Mouse (Mus musculus) intestine, embryonic 14.5 days (tissue): ENCODE results near the gene Eno1. TPM values are rescaled to one million over a fixed set of nuclear protein-coding genes. Genes with fewer than 3 reads are reported as not detected.

ENCODE experiments used
- ATAC-seq: fragments of 200-750 bp; cut with Nextera tagmentation; replicated peaks from 2 replicates; pipeline ENCODE4 v1.8.0; 2017; ENCODE audit warnings: low read depth, moderate number of reproducible peaks, moderate TSS enrichment, moderate library complexity; ENCODE audit not compliant: low FRiP score, low TSS enrichment
- DNase-seq: peaks from one replicate; pipeline ENCODE4 v3.0.0-alpha.2; 2018; ENCODE audit warnings: low spot score
- H3K27ac ChIP-seq: fragments of 300-500 bp; sonication (generic); 2 replicates; pipeline ENCODE4 v1.5.1; 2014; ENCODE audit warnings: low read depth, mild to moderate bottlenecking, control low read depth
- H3K27me3 ChIP-seq: fragments of 300-500 bp; sonication (generic); replicated peaks from 2 replicates; pipeline ENCODE4 v1.6.1; 2014; ENCODE audit warnings: low read length, control low read depth; ENCODE audit not compliant: control insufficient read depth, insufficient read depth
- H3K36me3 ChIP-seq: fragments of 300-500 bp; sonication (generic); 2 replicates; pipeline ENCODE4 v1.6.1; 2014; ENCODE audit warnings: low read length, control low read depth; ENCODE audit not compliant: control insufficient read depth, insufficient read depth
- H3K4me1 ChIP-seq: fragments of 300-500 bp; sonication (generic); replicated peaks from 2 replicates; pipeline ENCODE4 v1.6.1; 2014; ENCODE audit warnings: low read length, control low read depth, mixed read lengths; ENCODE audit not compliant: control insufficient read depth, insufficient read depth
- H3K4me2 ChIP-seq: fragments of 300-500 bp; sonication (generic); 2 replicates; pipeline ENCODE4 v1.6.1; 2014; ENCODE audit warnings: low read length
- H3K4me3 ChIP-seq: fragments of 300-500 bp; sonication (generic); 2 replicates; pipeline ENCODE4 v1.5.1; 2014; ENCODE audit warnings: low read depth, low read length, control low read depth, mixed read lengths
- H3K9ac ChIP-seq: fragments of 300-500 bp; sonication (generic); 2 replicates; pipeline ENCODE4 v1.6.1; 2014; ENCODE audit warnings: mild to moderate bottlenecking, low read length
- H3K9me3 ChIP-seq: fragments of 300-500 bp; sonication (generic); 2 replicates; pipeline ENCODE4 v1.6.1; 2016; ENCODE audit warnings: low read length, control low read depth; ENCODE audit not compliant: control insufficient read depth
- WGBS: fragments of 180-500 bp; shearing (Covaris S2); extraction: QIAGEN DNeasy Blood & Tissue Kit; methylation state at CpG from one replicate; pipeline ENCODE4 v1.1.7; 2014; 5-methylcytosine and 5-hydroxymethylcytosine counted together
- polyA plus RNA-seq: library from polyadenylated mRNA; unstranded; fragments of >200 nt; fragmentation: Nextera tagmentation; extraction: Ambion mirVana; gene quantifications from 2 replicates; pipeline ENCODE4 v1.2.1, GENCODE M21; 2014

Gene Eno1
- polyA plus RNA-seq, 1 experiment from 2014 or later = 1,939 TPM

GRCm38 (mm10) chr4:150248009-150248408 is 11.5 kb downstream of the Eno1 start:
- ATAC-seq (no peak), DNase-seq (peak; percentile 81)
- Histone ChIP-seq H3K36me3 (peaks cover 78% of the 10 kb centered on the region), H3K9ac (no peak overlapping the region), H3K27me3 (no peaks in the 10 kb centered on the region), H3K9me3 (no peaks in the 10 kb centered on the region), H3K4me2 (no peak overlapping the region), H3K4me1 (no peaks in the 10 kb centered on the region), H3K27ac (no peak overlapping the region), H3K4me3 (no peak overlapping the region)
- WGBS = 65% methylated on average over 5 of the region's 5 CpGs

GRCm38 (mm10) chr4:150248917-150249316 is 12.4 kb downstream of the Eno1 start:
- 81% methylated on average over 5 of the region's 5 CpGs for WGBS
- H3K4me2 ChIP-seq = no peak overlapping the region
- DNase-seq = no peak
- H3K36me3 ChIP-seq = peaks cover 69% of the 10 kb centered on the region
- H3K4me3 ChIP-seq = no peak overlapping the region
- H3K27me3 ChIP-seq = no peaks in the 10 kb centered on the region
- H3K9ac ChIP-seq = no peak overlapping the region
- ATAC-seq = no peak
- H3K9me3 ChIP-seq = no peaks in the 10 kb centered on the region
- no peaks in the 10 kb centered on the region for H3K4me1 ChIP-seq
- H3K27ac ChIP-seq = no peak overlapping the region

- no peak overlapping the region for H3K27ac ChIP-seq
- 78% methylated on average over 5 of the region's 5 CpGs for WGBS
- H3K9me3 ChIP-seq = no peaks in the 10 kb centered on the region
- H3K27me3 ChIP-seq = no peaks in the 10 kb centered on the region
- peaks cover 60% of the 10 kb centered on the region for H3K36me3 ChIP-seq
- DNase-seq = no peak
- no peak for ATAC-seq
- no peak overlapping the region for H3K9ac ChIP-seq
- H3K4me2 ChIP-seq = no peak overlapping the region
- no peak overlapping the region for H3K4me3 ChIP-seq
- H3K4me1 ChIP-seq = no peaks in the 10 kb centered on the region
Observed at GRCm38 (mm10) chr4:150249731-150250270, 13.3 kb downstream of the Eno1 start.

GRCm38 (mm10) chr4:150250549-150251422 is 14.3 kb downstream of the Eno1 start:
- ATAC-seq = no peak
- H3K4me2 ChIP-seq = no peak overlapping the region
- H3K36me3 ChIP-seq = peaks cover 50% of the 10 kb centered on the region
- H3K4me3 ChIP-seq = no peak overlapping the region
- H3K27ac ChIP-seq = no peak overlapping the region; the same call in 1 of the 2 replicates
- no peak for DNase-seq
- no peak overlapping the region for H3K9ac ChIP-seq
- 63% methylated on average over 18 of the region's 18 CpGs for WGBS
- H3K4me1 ChIP-seq = no peaks in the 10 kb centered on the region
- H3K9me3 ChIP-seq = no peaks in the 10 kb centered on the region
- H3K27me3 ChIP-seq = no peaks in the 10 kb centered on the region

GRCm38 (mm10) chr4:150254416-150254815 is 17.9 kb downstream of the Eno1 start:
- Histone ChIP-seq H3K4me3 (no peak overlapping the region), H3K4me2 (no peak overlapping the region), H3K27me3 (no peaks in the 10 kb centered on the region), H3K4me1 (peaks cover 11% of the 10 kb centered on the region), H3K9me3 (no peaks in the 10 kb centered on the region), H3K9ac (no peak overlapping the region), H3K36me3 (peaks cover 14% of the 10 kb centered on the region), H3K27ac (no peak overlapping the region)
- 64% methylated on average over 4 of the region's 4 CpGs for WGBS
- no peak for ATAC-seq
- no peak for DNase-seq

- DNase-seq (no peak), ATAC-seq (no peak)
- H3K9ac ChIP-seq = no peak overlapping the region
- WGBS = 90% methylated on average over 7 of the region's 7 CpGs
- H3K9me3 ChIP-seq = no peaks in the 10 kb centered on the region
- no peak overlapping the region for H3K27ac ChIP-seq
- H3K27me3 ChIP-seq = no peaks in the 10 kb centered on the region
- H3K36me3 ChIP-seq = peaks cover 6% of the 10 kb centered on the region
- H3K4me1 ChIP-seq = peaks cover 11% of the 10 kb centered on the region
- H3K4me3 ChIP-seq = no peak overlapping the region
- H3K4me2 ChIP-seq = no peak overlapping the region
Observed at GRCm38 (mm10) chr4:150255181-150255580, 18.7 kb downstream of the Eno1 start.

- Histone ChIP-seq H3K27me3 (no peaks in the 10 kb centered on the region), H3K4me1 (peaks cover 11% of the 10 kb centered on the region), H3K4me2 (no peak overlapping the region), H3K9me3 (no peaks in the 10 kb centered on the region), H3K4me3 (no peak overlapping the region), H3K36me3 (no peaks in the 10 kb centered on the region), H3K27ac (peak overlapping the region; percentile 57), H3K9ac (no peak overlapping the region)
- 46% methylated on average over 20 of the region's 20 CpGs for WGBS
- peak; percentile 59 for ATAC-seq
- peak; percentile 94 for DNase-seq
Observed at GRCm38 (mm10) chr4:150257252-150258204, 21.0 kb downstream of the Eno1 start.

GRCm38 (mm10) chr4:150258388-150258787 is 21.9 kb downstream of the Eno1 start:
- peak overlapping the region; percentile 57 for H3K27ac ChIP-seq
- peaks cover 11% of the 10 kb centered on the region for H3K4me1 ChIP-seq
- H3K36me3 ChIP-seq = no peaks in the 10 kb centered on the region
- H3K9me3 ChIP-seq = no peaks in the 10 kb centered on the region
- no peak overlapping the region for H3K9ac ChIP-seq
- ATAC-seq (no peak), DNase-seq (no peak)
- no peaks in the 10 kb centered on the region for H3K27me3 ChIP-seq
- H3K4me2 ChIP-seq = no peak overlapping the region
- 55% methylated on average over 14 of the region's 14 CpGs for WGBS
- H3K4me3 ChIP-seq = no peak overlapping the region
